Mouse (Mus musculus) cortical plate, adult 2 months (tissue): ENCODE data around the gene Fank1.

Experiments used
- CTCF ChIP-seq: fragments of 200-500 bp; IDR thresholded peaks from 2 replicates; pipeline ENCODE4 v1.5.1; 2011; ENCODE audit warnings: mild to moderate bottlenecking, control low read depth, low read length; ENCODE audit not compliant: insufficient read depth; ENCODE audit errors: extremely low read depth
- POLR2A ChIP-seq: fragments of 200-500 bp; IDR thresholded peaks from 2 replicates; pipeline ENCODE4 v1.6.1; 2011; ENCODE audit warnings: mild to moderate bottlenecking, low read length, control low read depth; ENCODE audit not compliant: insufficient read depth; ENCODE audit errors: extremely low read depth

GRCm38 (mm10) chr7:133799928-133800327 is 23.3 kb downstream of the Fank1 start:
- TF ChIP-seq CTCF: no peak
- TF ChIP-seq POLR2A: no peak
